Mouse (Mus musculus) 3T3-L1 (cell line): ENCODE measurements at regions not wholly inside any gene's neighbourhood (a gene's known extent, or its start where the extent isn't known, plus 50 kb on each side); places are given as distances from the start of the nearest gene placed in this dataset.

Experiments
- DNase-seq: peaks from one replicate; pipeline ENCODE4 v3.0.0-alpha.2; 2015; ENCODE audit warnings: low read depth, low spot score

GRCm38 (mm10) chr3:156414431-156415427 lies 146.9 kb upstream of the Negr1 start:
- peak; percentile 85 for DNase-seq

GRCm38 (mm10) chr3:156418124-156418523 lies 143.5 kb upstream of the Negr1 start:
- no peak for DNase-seq

- DNase-seq, result no peak
These were observed 138.5 kb upstream of the Negr1 start for GRCm38 (mm10) chr3:156423100-156423499.

- DNase-seq, result no peak
These were observed 106.6 kb upstream of the Negr1 start for GRCm38 (mm10) chr3:156455042-156455441.

- DNase-seq, result no peak
These were observed 98.3 kb upstream of the Negr1 start for GRCm38 (mm10) chr3:156463299-156463698.

- DNase-seq, result no peak
These were observed 96.0 kb upstream of the Negr1 start for GRCm38 (mm10) chr3:156465601-156466000.

GRCm38 (mm10) chr3:156472665-156473064 lies 88.9 kb upstream of the Negr1 start:
- no peak for DNase-seq
